Mouse (Mus musculus): ENCODE measurements around the gene S100a3. TPM values are rescaled to one million over a fixed set of nuclear protein-coding genes. Genes with fewer than 3 reads are reported as not detected.
A peak's percentile ranks its signal among the peaks of the same experiment; 100 is the strongest.

Gene S100a3
- total and polyA plus RNA-seq, 2 experiments from 2014 or later: 0.10 to 0.51 TPM

DNA sequence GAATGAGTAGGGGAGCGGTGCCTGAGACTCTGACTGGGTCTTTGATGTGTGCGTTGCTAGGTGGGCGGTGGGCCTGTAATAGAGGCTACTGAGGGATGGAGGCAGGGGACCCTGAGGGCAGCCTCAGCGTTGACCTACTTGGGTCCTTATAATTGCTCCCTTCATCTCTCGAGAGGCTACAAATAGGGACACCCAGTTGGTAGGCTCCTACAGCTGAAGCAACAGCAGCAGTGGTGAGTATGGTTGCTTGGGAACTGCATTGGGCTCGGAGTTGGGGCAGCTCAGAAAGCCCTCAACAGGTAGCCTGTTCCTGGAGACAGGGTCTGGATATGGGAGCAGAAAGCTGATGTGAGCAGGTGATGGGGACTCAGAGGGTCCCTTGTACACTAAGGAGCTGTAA lies 39.7 kb downstream of the S100a3 start:
- H3K27ac ChIP-seq (ENCODE audit: low read depth, low read length): no peak overlapping the region
- H3K4me3 ChIP-seq (ENCODE audit: low read depth, low read length): no peak overlapping the region
- H3K4me2 ChIP-seq (ENCODE audit: low read depth): no peak overlapping the region
- 0 out of 2 replicates have a peak, but pooled peaks cover 3% of the 10 kb centered on the region for H3K4me1 ChIP-seq (ENCODE audit: insufficient read depth)
- TF ChIP-seq CTCF (IDR thresholded peaks at IDR 0.05; ENCODE audit: low read depth): no peak
- no peaks in the 10 kb centered on the region for H3K9me3 ChIP-seq (ENCODE audit: low read length)
- WGBS: 83% methylated on average over 6 of the region's 6 CpGs
- ATAC-seq (no peak), DNase-seq (no peak)
- no peaks in the 10 kb centered on the region for H3K27me3 ChIP-seq (ENCODE audit: insufficient read depth, low read length)
- no peak overlapping the region for H3K9ac ChIP-seq
- H3K36me3 ChIP-seq (ENCODE audit: insufficient read depth): no peaks in the 10 kb centered on the region

DNA sequence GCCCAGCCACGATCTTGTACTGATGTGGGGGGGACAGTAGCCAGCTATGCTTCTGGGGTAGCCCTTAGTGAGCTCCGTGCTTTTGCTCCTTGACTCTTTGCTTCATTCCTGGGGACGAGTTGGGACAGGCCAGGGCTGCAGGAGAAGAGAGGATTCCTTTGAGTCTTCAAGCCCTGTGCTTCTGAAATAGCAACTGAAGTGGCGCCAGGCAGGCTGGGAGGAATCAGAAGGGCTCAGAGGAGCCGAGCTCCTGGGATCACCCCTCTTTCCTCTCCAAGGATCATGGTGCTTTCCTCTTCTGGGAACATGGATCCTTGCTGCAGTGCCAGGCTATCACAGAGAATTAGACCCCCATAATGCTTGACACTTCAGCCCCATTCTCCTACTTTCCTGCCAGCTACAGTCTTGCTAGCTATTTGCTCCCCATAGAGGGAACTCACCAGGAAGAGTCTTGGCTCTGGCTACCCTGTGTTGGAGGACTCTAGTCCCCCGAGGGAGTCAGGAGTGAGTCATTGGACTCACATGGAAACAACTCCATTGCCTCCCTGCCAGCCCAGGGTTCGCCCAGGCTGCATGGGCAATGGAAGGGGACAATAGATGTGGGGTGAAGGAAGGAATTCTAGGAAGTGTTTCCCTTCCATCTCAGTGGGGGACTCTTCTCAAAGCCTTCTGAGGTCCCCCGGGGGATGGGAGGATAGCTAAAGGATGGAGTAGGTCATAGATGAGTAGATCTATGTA lies 40.2 kb downstream of the S100a3 start:
- H3K4me3 ChIP-seq (ENCODE audit: low read depth, low read length): no peak overlapping the region
- no peak overlapping the region for H3K4me2 ChIP-seq (ENCODE audit: low read depth)
- no peak for TF ChIP-seq CTCF (IDR thresholded peaks at IDR 0.05; ENCODE audit: low read depth)
- WGBS: 79% methylated on average over 8 of the region's 8 CpGs
- H3K36me3 ChIP-seq (ENCODE audit: insufficient read depth): no peaks in the 10 kb centered on the region
- H3K9ac ChIP-seq: no peak overlapping the region
- H3K27ac ChIP-seq (ENCODE audit: low read depth, low read length): no peak overlapping the region
- 0 out of 2 replicates have a peak, but pooled peaks cover 3% of the 10 kb centered on the region for H3K4me1 ChIP-seq (ENCODE audit: insufficient read depth)
- H3K9me3 ChIP-seq (ENCODE audit: low read length): no peaks in the 10 kb centered on the region
- no peaks in the 10 kb centered on the region for H3K27me3 ChIP-seq (ENCODE audit: insufficient read depth, low read length)
- DNase-seq (no peak), ATAC-seq (no peak)

DNA sequence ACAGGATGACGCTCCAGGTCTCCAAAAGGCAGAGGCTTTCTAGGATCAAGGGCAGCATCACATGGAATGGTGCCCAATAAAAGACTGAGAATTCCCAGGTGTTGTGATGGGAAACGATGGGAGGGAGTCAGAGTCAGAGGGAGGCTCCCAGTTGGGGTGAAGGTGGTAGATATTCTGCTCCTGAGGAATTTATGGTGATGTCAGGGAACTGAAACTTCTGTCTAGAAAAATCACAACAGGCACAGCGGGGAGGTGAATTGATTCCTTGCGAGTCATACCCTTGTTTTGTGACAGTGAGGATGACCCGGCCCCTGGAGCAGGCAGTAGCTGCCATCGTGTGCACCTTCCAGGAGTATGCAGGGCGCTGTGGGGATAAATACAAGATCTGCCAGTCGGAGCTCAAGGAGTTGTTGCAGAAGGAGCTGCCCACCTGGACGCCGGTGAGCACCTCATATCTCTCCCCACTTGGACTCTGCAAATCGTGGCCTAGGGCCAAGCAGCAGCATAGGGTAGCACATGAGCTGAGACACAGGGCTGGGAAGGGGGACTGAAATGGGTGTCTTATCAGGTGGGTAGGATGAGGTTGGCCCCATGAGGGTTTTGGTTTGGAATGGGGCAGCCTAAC lies 41.2 kb downstream of the S100a3 start, which contains the start of gene Gm42674:
Gene Gm42674, plus strand, starts transcription at position 419 of the 625 bp plus-strand sequence.
- Histone ChIP-seq H3K4me2 (ENCODE audit: low read depth) (no peak within 1 kb of the TSS), H3K27me3 (ENCODE audit: insufficient read depth, low read length) (no peaks in the 10 kb centered on the region), H3K4me3 (ENCODE audit: low read depth, low read length) (no peak within 1 kb of the TSS), H3K36me3 (ENCODE audit: insufficient read depth) (no peaks in the 10 kb centered on the region), H3K4me1 (ENCODE audit: insufficient read depth) (0 out of 2 replicates have a peak, but pooled peaks cover 3% of the 10 kb centered on the region), H3K9me3 (ENCODE audit: low read length) (no peaks in the 10 kb centered on the region), H3K27ac (ENCODE audit: low read depth, low read length) (no peak within 1 kb of the TSS), H3K9ac (no peak within 1 kb of the TSS)
- no peak for TF ChIP-seq CTCF (IDR thresholded peaks at IDR 0.05; ENCODE audit: low read depth)
- WGBS: 87% methylated on average over 11 of the region's 11 CpGs
- no peak for ATAC-seq
- DNase-seq: no peak

DNA sequence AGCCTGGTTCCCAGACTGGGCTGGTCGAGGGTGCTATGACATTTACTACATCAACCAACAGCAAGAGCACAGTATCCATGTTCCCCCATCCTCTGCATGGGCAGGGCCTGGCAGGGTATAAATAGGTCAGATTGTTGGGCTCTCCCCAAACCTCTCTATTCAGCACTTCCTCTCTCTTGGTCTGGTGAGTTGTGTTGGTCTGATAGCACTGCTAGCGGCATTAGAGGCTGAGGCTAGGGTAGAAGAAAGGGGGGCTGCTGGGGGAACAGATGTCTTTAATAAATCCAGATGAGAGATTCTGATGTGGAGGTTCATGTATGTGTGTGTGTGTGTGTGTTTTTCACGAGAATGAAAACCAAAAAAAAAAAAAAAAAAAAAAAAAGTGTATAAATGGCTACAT lies 43.2 kb downstream of the S100a3 start, which contains the start of gene S100a4:
Gene S100a4, plus strand, starts transcription at position 149 of the 400 bp plus-strand sequence.
- Histone ChIP-seq H3K36me3 (ENCODE audit: insufficient read depth) (no peaks in the 10 kb centered on the region), H3K4me3 (ENCODE audit: low read depth, low read length) (no peak within 1 kb of the TSS), H3K4me2 (ENCODE audit: low read depth) (no peak within 1 kb of the TSS), H3K9me3 (ENCODE audit: low read length) (no peaks in the 10 kb centered on the region), H3K27me3 (ENCODE audit: insufficient read depth, low read length) (no peaks in the 10 kb centered on the region), H3K4me1 (ENCODE audit: insufficient read depth) (0 out of 2 replicates have a peak, but pooled peaks cover 3% of the 10 kb centered on the region), H3K9ac (no peak within 1 kb of the TSS), H3K27ac (ENCODE audit: low read depth, low read length) (no peak within 1 kb of the TSS)
- DNase-seq: no peak
- TF ChIP-seq CTCF (IDR thresholded peaks at IDR 0.05; ENCODE audit: low read depth): no peak
- 0 out of 2 replicates have a peak, but pooled peaks have one; percentile 21 for ATAC-seq
- 59% methylated on average over 3 of the region's 3 CpGs for WGBS

DNA sequence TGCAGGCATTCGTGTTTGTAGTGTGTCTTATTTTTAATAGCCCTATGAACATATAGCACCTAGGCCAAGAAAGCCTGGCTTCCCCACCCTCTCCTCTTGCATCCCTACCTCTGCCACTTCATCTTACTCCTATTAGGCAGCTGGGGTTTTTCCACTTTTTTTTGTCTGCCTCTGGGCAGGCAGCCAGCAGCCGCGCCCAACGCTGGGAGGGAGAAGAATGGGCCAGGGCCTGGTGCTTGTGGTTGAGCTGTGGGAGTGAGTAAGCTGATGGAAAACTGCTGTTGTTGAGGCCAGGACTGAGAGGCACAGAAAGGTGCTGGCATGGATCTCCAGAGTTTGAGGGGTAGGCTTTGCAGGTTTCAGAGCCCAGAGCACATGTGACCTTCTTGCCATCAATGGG lies 44.0 kb downstream of the S100a3 start:
- 7% methylated on average over 4 of the region's 4 CpGs for WGBS
- no peak overlapping the region for H3K9ac ChIP-seq
- 0 out of 2 replicates have a peak, but pooled peaks cover 3% of the 10 kb centered on the region for H3K4me1 ChIP-seq (ENCODE audit: insufficient read depth)
- H3K9me3 ChIP-seq (ENCODE audit: low read length): no peaks in the 10 kb centered on the region
- ATAC-seq (peak; percentile 76), DNase-seq (peak; percentile 68)
- no peak overlapping the region for H3K4me2 ChIP-seq (ENCODE audit: low read depth)
- H3K36me3 ChIP-seq (ENCODE audit: insufficient read depth): no peaks in the 10 kb centered on the region
- H3K27me3 ChIP-seq (ENCODE audit: insufficient read depth, low read length): no peaks in the 10 kb centered on the region
- no peak overlapping the region for H3K4me3 ChIP-seq (ENCODE audit: low read depth, low read length)
- no peak for TF ChIP-seq CTCF (IDR thresholded peaks at IDR 0.05; ENCODE audit: low read depth)
- H3K27ac ChIP-seq (ENCODE audit: low read depth, low read length): no peak overlapping the region

DNA sequence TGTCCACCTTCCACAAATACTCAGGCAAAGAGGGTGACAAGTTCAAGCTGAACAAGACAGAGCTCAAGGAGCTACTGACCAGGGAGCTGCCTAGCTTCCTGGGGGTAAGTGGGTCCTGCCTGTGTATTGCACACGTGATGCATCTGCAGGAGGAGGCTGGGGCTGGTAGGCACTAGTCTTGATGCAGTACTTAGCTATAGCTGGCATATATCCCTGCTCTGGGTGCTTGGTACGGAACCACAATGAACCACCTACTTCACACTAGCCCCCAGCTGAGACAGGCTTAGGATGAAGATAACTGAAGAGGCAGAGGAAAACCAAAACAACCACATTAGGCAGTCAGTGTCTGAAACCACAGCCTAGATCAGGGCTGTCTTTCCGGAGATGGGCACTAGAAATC lies 44.7 kb downstream of the S100a3 start:
- Histone ChIP-seq H3K9me3 (ENCODE audit: low read length) (no peaks in the 10 kb centered on the region), H3K27ac (ENCODE audit: low read depth, low read length) (no peak overlapping the region), H3K36me3 (ENCODE audit: insufficient read depth) (no peaks in the 10 kb centered on the region), H3K4me2 (ENCODE audit: low read depth) (no peak overlapping the region), H3K27me3 (ENCODE audit: insufficient read depth, low read length) (no peaks in the 10 kb centered on the region), H3K9ac (no peak overlapping the region), H3K4me3 (ENCODE audit: low read depth, low read length) (no peak overlapping the region), H3K4me1 (ENCODE audit: insufficient read depth) (0 out of 2 replicates have a peak, but pooled peaks cover 3% of the 10 kb centered on the region)
- no peak for ATAC-seq
- WGBS: 78% methylated on average over 3 of the region's 3 CpGs
- no peak for TF ChIP-seq CTCF (IDR thresholded peaks at IDR 0.05; ENCODE audit: low read depth)
- DNase-seq: no peak

DNA sequence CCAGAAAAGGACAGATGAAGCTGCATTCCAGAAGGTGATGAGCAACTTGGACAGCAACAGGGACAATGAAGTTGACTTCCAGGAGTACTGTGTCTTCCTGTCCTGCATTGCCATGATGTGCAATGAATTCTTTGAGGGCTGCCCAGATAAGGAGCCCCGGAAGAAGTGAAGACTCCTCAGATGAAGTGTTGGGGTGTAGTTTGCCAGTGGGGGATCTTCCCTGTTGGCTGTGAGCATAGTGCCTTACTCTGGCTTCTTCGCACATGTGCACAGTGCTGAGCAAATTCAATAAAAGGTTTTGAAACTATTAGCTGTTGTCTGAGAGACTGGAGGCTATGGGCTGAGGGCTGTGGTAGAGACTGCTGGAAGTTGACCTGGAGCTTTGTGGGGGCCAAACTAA lies 45.4 kb downstream of the S100a3 start:
- 90% methylated on average over 2 of the region's 2 CpGs for WGBS
- no peak for TF ChIP-seq CTCF (IDR thresholded peaks at IDR 0.05; ENCODE audit: low read depth)
- Histone ChIP-seq H3K9ac (no peak overlapping the region), H3K27me3 (ENCODE audit: insufficient read depth, low read length) (no peaks in the 10 kb centered on the region), H3K4me1 (ENCODE audit: insufficient read depth) (0 out of 2 replicates have a peak, but pooled peaks cover 3% of the 10 kb centered on the region), H3K27ac (ENCODE audit: low read depth, low read length) (no peak overlapping the region), H3K36me3 (ENCODE audit: insufficient read depth) (no peaks in the 10 kb centered on the region), H3K4me3 (ENCODE audit: low read depth, low read length) (no peak overlapping the region), H3K9me3 (ENCODE audit: low read length) (no peaks in the 10 kb centered on the region), H3K4me2 (ENCODE audit: low read depth) (no peak overlapping the region)
- ATAC-seq (no peak), DNase-seq (no peak)

All from forebrain, postnatal 0 days (tissue).